8 mouse cellular contexts compared by ENCODE assay signal in genomic region chr7:118995007-118995406, GRCm38 (mm10). TPM values are rescaled to one million over a fixed set of nuclear protein-coding genes. Genes with fewer than 3 reads are reported as not detected.
A peak's percentile ranks its signal among the peaks of the same experiment; 100 is the strongest.
DNase-seq lines count a peak whose midpoint lies in the region; ATAC-seq and TF ChIP-seq lines count a peak whose summit lies in the region.

Gene Gprc5b, minus strand, starts transcription at chr7:118995211.

- peak; percentile 11; the same call in 1 of the 2 replicates for TF ChIP-seq CTCF in forebrain, postnatal 0 days (IDR thresholded peaks at IDR 0.05; ENCODE audit: low read depth)

- WGBS in forebrain, postnatal 0 days = 8% methylated on average over 42 of the region's 44 CpGs

- peak; percentile 78 for ATAC-seq in forebrain, postnatal 0 days

- no peaks in the 10 kb centered on the region for H3K9me3 ChIP-seq in forebrain, postnatal 0 days (ENCODE audit: low read length)

- peak within 1 kb of the TSS; percentile 69 for H3K4me2 ChIP-seq in forebrain, postnatal 0 days (ENCODE audit: low read depth)

- no peaks in the 10 kb centered on the region for H3K36me3 ChIP-seq in forebrain, postnatal 0 days (ENCODE audit: insufficient read depth)

- DNase-seq in ES-CJ7 (ENCODE audit: low read depth, low spot score) = peak; percentile 72
- peak; percentile 88 for DNase-seq in cerebellum, adult 11-12 months
- DNase-seq in forebrain, postnatal 0 days = peak; percentile 80
- peak; percentile 94 for DNase-seq in heart, postnatal 4 days
- DNase-seq in layer of hippocampus, adult 9-11 months = peak; percentile 90
- DNase-seq in lung, postnatal 10 days = peak; percentile 95
- DNase-seq in retina, adult 2 months (ENCODE audit: low read depth, low spot score) = peak; percentile 33
- peak; percentile 92 for DNase-seq in thymus, postnatal 25 days

- H3K27me3 ChIP-seq in forebrain, postnatal 0 days (ENCODE audit: insufficient read depth, low read length) = no peaks in the 10 kb centered on the region

- H3K4me1 ChIP-seq in forebrain, postnatal 0 days (ENCODE audit: insufficient read depth) = peaks cover 42% of the 10 kb centered on the region

- H3K4me3 ChIP-seq in forebrain, postnatal 0 days (ENCODE audit: low read depth, low read length) = peak within 1 kb of the TSS; percentile 49

- peak within 1 kb of the TSS; percentile 74 for H3K27ac ChIP-seq in forebrain, postnatal 0 days (ENCODE audit: low read depth, low read length)

- peak within 1 kb of the TSS; percentile 54 for H3K9ac ChIP-seq in forebrain, postnatal 0 days

RNA-seq across cellular contexts. Expression of gene Gprc5b, which starts in this region (rescaled TPM):
- 18.7 and 34.0 TPM in 2 replicates for total RNA-seq in forebrain, postnatal 0 days (2014; rRNA removed)
- polyA plus RNA-seq in forebrain, postnatal 0 days (2015; fragmentation: Nextera tagmentation; extraction: Ambion mirVana) = 6.7 and 6.9 TPM in 2 replicates
- 10 to 100 TPM; 18.3 to 21.0 TPM for total RNA-seq in heart, postnatal 4 days (2021)

Comparison
In these comparisons a context has a peak if more than half of its experiments do, and no peak if none do; other contexts are left out.
1. Peak in every context shown above with its lines: DNase-seq, ATAC-seq, H3K4me3 ChIP-seq and H3K27ac ChIP-seq.
2. DNase-seq: peak in every context shown above with its lines; median percentile 95 in lung, postnatal 10 days; 94 in heart, postnatal 4 days; 92 in thymus, postnatal 25 days; 90 in layer of hippocampus, adult 9-11 months; 88 in cerebellum, adult 11-12 months; 80 in forebrain, postnatal 0 days; 72 in ES-CJ7; 33 in retina, adult 2 months.